ENCODE assay signal across 17 mouse cellular contexts in the genomic region with DNA sequence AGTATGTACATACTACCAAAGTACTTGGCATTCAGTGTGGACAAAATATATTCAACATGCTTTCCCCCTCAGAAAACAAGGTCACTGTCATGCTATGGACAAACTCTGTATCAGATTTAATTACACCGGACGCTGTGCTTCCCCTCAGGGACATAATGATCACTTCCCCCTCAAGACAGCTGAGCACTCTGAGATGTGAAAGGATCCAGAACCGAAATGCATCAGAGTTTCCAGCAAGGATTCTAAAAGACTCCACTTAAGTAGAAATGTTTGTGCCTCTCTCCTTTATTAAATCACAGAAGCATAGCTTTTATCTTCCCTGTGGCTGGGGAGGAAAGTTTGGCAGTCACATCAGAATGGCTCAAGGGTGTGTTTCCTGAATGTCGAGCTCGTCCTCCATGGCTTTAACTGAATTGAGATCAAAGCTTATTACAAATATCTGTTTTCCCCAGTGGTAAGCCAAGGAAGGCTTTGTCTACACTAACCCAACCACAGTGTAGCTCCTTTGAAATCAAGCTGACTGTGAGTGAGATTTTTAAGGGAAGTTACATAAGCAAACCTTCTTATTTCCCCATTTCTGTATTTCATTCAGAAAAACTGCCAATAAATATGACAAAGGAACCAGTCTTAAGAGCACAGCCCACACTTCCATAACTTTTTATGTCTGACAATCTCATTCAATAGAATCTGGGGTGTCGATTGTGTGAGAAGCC.
A peak's percentile ranks its signal among the peaks of the same experiment; 100 is the strongest.
DNase-seq lines count a peak whose midpoint lies in the region; ATAC-seq and TF ChIP-seq lines count a peak whose summit lies in the region.
"Had no signal": no experiment of that assay in that cellular context is flagged by ENCODE, and none has a peak within 500 bp of the region (broad histone marks: within the 10 kb centered on the region; RNA-seq: fewer than 3 reads in every experiment).

No protein-coding gene starts in this region.

- no peak overlapping the region for H3K9ac ChIP-seq in heart, embryonic 13.5 days
- no peak overlapping the region for H3K9ac ChIP-seq in heart, adult 2 months (ENCODE audit: low read depth, low read length)
- no peak overlapping the region for H3K9ac ChIP-seq in lung, embryonic 15.5 days
- H3K9ac ChIP-seq: liver, embryonic 13.5 days; neural tube, embryonic 13.5 days had no signal

- no peaks in the 10 kb centered on the region for H3K36me3 ChIP-seq in heart, embryonic 13.5 days
- no peaks in the 10 kb centered on the region; the same call in 1 of the 2 replicates for H3K36me3 ChIP-seq in heart, adult 2 months (ENCODE audit: control insufficient read depth, insufficient read depth, low read length)
- no peaks in the 10 kb centered on the region for H3K36me3 ChIP-seq in lung, embryonic 15.5 days
- H3K36me3 ChIP-seq: G1E; liver, embryonic 13.5 days; neural tube, embryonic 13.5 days had no signal

- intact Hi-C loops in heart, adult 2 months (cut with DNase I), result no loop called here

- WGBS in heart, embryonic 13.5 days, result 17% methylated on average over 6 of the region's 6 CpGs
- WGBS in heart, adult 2 months, result 11% methylated on average over 6 of the region's 6 CpGs
- WGBS in lung, embryonic 15.5 days, result 20% methylated on average over 6 of the region's 6 CpGs

- ATAC-seq in heart, embryonic 13.5 days (ENCODE audit: extremely low read depth, insufficient number of reproducible peaks, low FRiP score, low TSS enrichment), result no peak
- ATAC-seq in lung, embryonic 15.5 days (ENCODE audit: borderline replicate concordance, extremely low read depth, low FRiP score, low TSS enrichment), result peak; percentile 63; the same call in 1 of the 2 replicates
- peak; percentile 32 to 42; a peak in 2 of 4 replicates for ATAC-seq in hematopoietic stem cell, adult 5-6 weeks (replicated peaks in 1 of 2; ENCODE audit: insufficient read depth in 1 of 2, low FRiP score in 2 of 2, low TSS enrichment in 1 of 2, low read depth in 1 of 2, poor library complexity in 2 of 2, severe bottlenecking in 2 of 2)

- TF ChIP-seq EP300 in heart, adult 2 months (IDR thresholded peaks at IDR 0.05; ENCODE audit: insufficient read depth, low read depth, low read length), result no peak

- no peak overlapping the region for H3K4me3 ChIP-seq in heart, embryonic 13.5 days
- H3K4me3 ChIP-seq in heart, adult 2 months, result no peak overlapping the region
- H3K4me3 ChIP-seq in lung, embryonic 15.5 days, result no peak overlapping the region
- H3K4me3 ChIP-seq: liver, embryonic 13.5 days; neural tube, embryonic 13.5 days had no signal

- H3K27ac ChIP-seq in heart, embryonic 13.5 days (replicated peaks), result peak overlapping the region; percentile 53
- H3K27ac ChIP-seq in heart, adult 2 months, result no peak overlapping the region
- peak overlapping the region; percentile 18; the same call in 1 of the 2 replicates for H3K27ac ChIP-seq in lung, embryonic 15.5 days
- H3K27ac ChIP-seq: liver, embryonic 13.5 days; neural tube, embryonic 13.5 days had no signal

- no peaks in the 10 kb centered on the region for H3K9me3 ChIP-seq in heart, embryonic 13.5 days
- H3K9me3 ChIP-seq in lung, embryonic 15.5 days, result no peaks in the 10 kb centered on the region
- H3K9me3 ChIP-seq: G1E; liver, embryonic 13.5 days; neural tube, embryonic 13.5 days had no signal

- peaks cover 18% of the 10 kb centered on the region for H3K4me1 ChIP-seq in heart, embryonic 13.5 days
- H3K4me1 ChIP-seq in heart, adult 2 months (ENCODE audit: control insufficient read depth, insufficient read depth, low read length), result no peaks in the 10 kb centered on the region; the same call in 1 of the 2 replicates
- H3K4me1 ChIP-seq in lung, embryonic 15.5 days, result 0 out of 2 replicates have a peak, but pooled peaks cover 6% of the 10 kb centered on the region
- H3K4me1 ChIP-seq: liver, embryonic 13.5 days; neural tube, embryonic 13.5 days had no signal

- H3K79me2 ChIP-seq in heart, adult 2 months (replicated peaks; ENCODE audit: control insufficient read depth, insufficient read depth, low read length), result no peaks in the 10 kb centered on the region

- H3K4me2 ChIP-seq in heart, embryonic 13.5 days, result no peak overlapping the region
- H3K4me2 ChIP-seq in lung, embryonic 15.5 days, result no peak overlapping the region
- H3K4me2 ChIP-seq: liver, embryonic 13.5 days; neural tube, embryonic 13.5 days had no signal

- no peak for TF ChIP-seq CTCF in heart, adult 2 months (IDR thresholded peaks at IDR 0.05)

- DNase-seq in heart, adult 2 months, result no peak
- no peak for DNase-seq in lung, postnatal 10 days
- DNase-seq in MN1 (ENCODE audit: low spot score), result peak; percentile 63
- DNase-seq in left cerebral cortex, adult 11 months (ENCODE audit: low spot score), result no peak
- DNase-seq in layer of hippocampus, postnatal 10 days (ENCODE audit: low spot score in 2 of 2), result no peak
- DNase-seq: adrenal gland, adult 8-10 months; cerebellum, postnatal 10 days; gastrocnemius, postnatal 10 days; kidney, postnatal 25 days; liver, embryonic 13.5 days; right cerebral cortex, postnatal 4 days; thymus, adult 2 months had no signal

- no peaks in the 10 kb centered on the region for H3K27me3 ChIP-seq in heart, embryonic 13.5 days (replicated peaks)
- H3K27me3 ChIP-seq in heart, adult 2 months (ENCODE audit: control insufficient read depth, insufficient read depth, low read length), result no peaks in the 10 kb centered on the region
- H3K27me3 ChIP-seq in lung, embryonic 15.5 days, result no peaks in the 10 kb centered on the region
- H3K27me3 ChIP-seq: liver, embryonic 13.5 days; neural tube, embryonic 13.5 days had no signal

- no peak for TF ChIP-seq POLR2A in heart, adult 2 months (IDR thresholded peaks at IDR 0.05; ENCODE audit: insufficient read depth, low read depth, low read length)
